In the genomic region with DNA sequence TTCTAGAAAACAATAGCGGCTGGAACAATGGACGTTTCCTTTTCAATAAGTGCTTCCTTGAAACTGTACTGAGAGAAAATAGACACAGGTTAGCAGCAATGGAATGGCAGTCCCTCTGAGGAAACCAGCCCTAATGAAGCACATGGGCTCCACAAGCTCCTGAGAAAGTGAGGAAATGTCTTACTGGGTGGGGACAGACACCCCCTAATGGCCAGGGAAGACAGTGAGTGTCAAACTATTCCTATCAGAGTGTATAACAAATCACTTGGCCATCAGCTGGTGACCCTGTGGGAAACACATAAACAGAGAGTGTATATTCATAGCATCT, we compare ENCODE assay signal across 8 mouse cellular contexts.
DNase-seq lines count a peak whose midpoint lies in the region; ATAC-seq lines count a peak whose summit lies in the region.

No protein-coding gene starts in this region.

- WGBS in heart, embryonic 15.5 days, result 32% methylated on average over 2 of the region's 2 CpGs
- 58% methylated on average over 2 of the region's 2 CpGs for WGBS in stomach, embryonic 14.5 days

- H3K9ac ChIP-seq in heart, embryonic 15.5 days, result no peak overlapping the region
- H3K9ac ChIP-seq in stomach, embryonic 14.5 days (replicated peaks; ENCODE audit: low read depth, low read length), result no peak overlapping the region

- H3K27ac ChIP-seq in heart, embryonic 15.5 days, result peak overlapping the region; percentile 73
- peak overlapping the region; percentile 4; the same call in 1 of the 2 replicates for H3K27ac ChIP-seq in stomach, embryonic 14.5 days (ENCODE audit: low read length)

- DNase-seq in 3T3-L1 (ENCODE audit: low read depth, low spot score), result peak; percentile 51
- DNase-seq in adrenal gland, postnatal 36 days, result peak; percentile 1 to 31
- DNase-seq in kidney, postnatal 25 days, result peak; percentile 21 to 59
- no peak for DNase-seq in left cerebral cortex, adult 11 months (ENCODE audit: low spot score)
- no peak for DNase-seq in thymus, postnatal 25 days
- DNase-seq in right cerebral cortex, postnatal 10 days (ENCODE audit: low spot score in 2 of 2), result no peak

- ATAC-seq in heart, embryonic 15.5 days (replicated peaks; ENCODE audit: insufficient number of reproducible peaks, insufficient read depth, low FRiP score, low read depth), result peak; percentile 47; the same call in 1 of the 2 replicates
- no peak for ATAC-seq in stomach, embryonic 14.5 days (ENCODE audit: insufficient number of reproducible peaks, insufficient read depth, low FRiP score, low read depth)

- no peaks in the 10 kb centered on the region for H3K36me3 ChIP-seq in heart, embryonic 15.5 days
- no peaks in the 10 kb centered on the region for H3K36me3 ChIP-seq in stomach, embryonic 14.5 days (ENCODE audit: control insufficient read depth, insufficient read depth, low read length)

- H3K27me3 ChIP-seq in heart, embryonic 15.5 days, result no peaks in the 10 kb centered on the region
- no peaks in the 10 kb centered on the region for H3K27me3 ChIP-seq in stomach, embryonic 14.5 days (ENCODE audit: control insufficient read depth, insufficient read depth, low read length)

- no peaks in the 10 kb centered on the region for H3K9me3 ChIP-seq in heart, embryonic 15.5 days (replicated peaks)
- H3K9me3 ChIP-seq in stomach, embryonic 14.5 days (ENCODE audit: control insufficient read depth, low read depth, low read length), result no peaks in the 10 kb centered on the region

- H3K4me3 ChIP-seq in heart, embryonic 15.5 days, result no peak overlapping the region
- H3K4me3 ChIP-seq in stomach, embryonic 14.5 days (ENCODE audit: low read depth, low read length), result no peak overlapping the region

- no peak overlapping the region for H3K4me2 ChIP-seq in heart, embryonic 15.5 days
- H3K4me2 ChIP-seq in stomach, embryonic 14.5 days (replicated peaks; ENCODE audit: low read depth, low read length), result no peak overlapping the region

- no peaks in the 10 kb centered on the region for H3K4me1 ChIP-seq in heart, embryonic 15.5 days (replicated peaks)
- H3K4me1 ChIP-seq in stomach, embryonic 14.5 days (ENCODE audit: control insufficient read depth, insufficient read depth, low read length), result peaks cover 6% of the 10 kb centered on the region; the same call in 1 of the 2 replicates

Comparison
In these comparisons a context has a peak if more than half of its experiments do, and no peak if none do; other contexts are left out.
1. DNase-seq: peak in 3T3-L1 (single experiment), adrenal gland, postnatal 36 days (2 of 2) and kidney, postnatal 25 days (2 of 2); none in left cerebral cortex, adult 11 months (single experiment), thymus, postnatal 25 days (single experiment) and right cerebral cortex, postnatal 10 days (0 of 2).